Mouse (Mus musculus): Measurements from ENCODE around the gene Man1a.

DNA sequence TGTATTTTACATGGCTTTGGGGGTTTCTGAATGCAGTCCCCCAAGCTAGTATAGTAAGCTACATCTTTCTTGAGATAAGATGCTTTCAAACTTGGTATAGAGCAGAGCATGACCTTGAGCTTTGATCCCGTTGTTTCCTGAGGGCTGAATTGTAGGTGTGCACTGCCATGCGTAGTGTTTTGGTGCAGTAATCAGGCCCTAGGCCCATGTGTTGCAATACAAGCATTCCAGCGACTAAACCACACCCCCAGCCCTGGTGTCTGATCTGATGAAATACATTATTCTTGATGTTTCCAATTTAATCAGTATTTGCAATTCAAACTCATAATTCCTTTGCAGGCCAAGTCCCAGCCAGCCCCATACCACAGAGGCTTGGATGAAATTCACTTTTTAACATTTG lies 158.9 kb downstream of the Man1a start:
- no peak for TF ChIP-seq CHD2 (IDR thresholded peaks at IDR 0.05; ENCODE audit: low read depth, low read length)
- TF ChIP-seq ZC3H11A (IDR thresholded peaks at IDR 0.05; ENCODE audit: borderline replicate concordance, low read depth, low read length): no peak
- no peak for TF ChIP-seq HCFC1 (IDR thresholded peaks at IDR 0.05; ENCODE audit: borderline replicate concordance, insufficient read depth, low read length)
- no peak for TF ChIP-seq MAFK (IDR thresholded peaks at IDR 0.05; ENCODE audit: insufficient read depth, low read depth, low read length)

All from ES-E14 (cell line).